Mouse (Mus musculus) CH12.LX (cell line): ENCODE data around the gene Krtap5-2. TPM values are rescaled to one million over a fixed set of nuclear protein-coding genes. Genes with fewer than 3 reads are reported as not detected.

Experiments used
- DNase-seq: peaks from one replicate; pipeline ENCODE4 v3.0.0-alpha.2; 2013; ENCODE audit errors: extremely low read depth
- H3K27ac ChIP-seq: 2 replicates; pipeline ENCODE4 v1.5.1; 2012; ENCODE audit warnings: low read depth, mild to moderate bottlenecking, control low read depth, moderate library complexity; ENCODE audit not compliant: insufficient read depth
- H3K27me3 ChIP-seq: replicated peaks from 2 replicates; pipeline ENCODE3; 2012; ENCODE audit warnings: inconsistent platforms
- H3K36me3 ChIP-seq, 2 experiments: replicated peaks in 1 of 2; 2 replicates each; pipeline versions ENCODE3 to v1.6.1; 2012; ENCODE audit warnings: inconsistent platforms in 1 of 2, low read length in 1 of 2, mild to moderate bottlenecking in 1 of 2, mixed read lengths in 1 of 2, moderate library complexity in 1 of 2; ENCODE audit not compliant: control insufficient read depth in 1 of 2, insufficient read depth in 1 of 2
- H3K4me1 ChIP-seq, 2 experiments: 2 replicates each; pipeline ENCODE4 v1.6.1; 2012; ENCODE audit warnings: inconsistent platforms in 1 of 2, moderate library complexity in 1 of 2; ENCODE audit not compliant: insufficient read depth in 2 of 2, control insufficient read depth in 1 of 2
- H3K4me2 ChIP-seq: 2 replicates; pipeline ENCODE4 v1.6.1; 2012; ENCODE audit warnings: low read depth, mild to moderate bottlenecking, control low read depth; ENCODE audit not compliant: poor library complexity, insufficient read depth, severe bottlenecking
- H3K4me3 ChIP-seq, 3 experiments: fragments of 150-350 bp in 1 of 3; sonication (generic) in 1 of 3; replicated peaks in 1 of 3; 2 replicates each; pipeline versions ENCODE3 to v1.5.1; 2011 to 2012; ENCODE audit warnings: low read depth in 2 of 3, low read length in 2 of 3, mild to moderate bottlenecking in 2 of 3, moderate library complexity in 2 of 3, control low read depth in 1 of 3, improper control_type of control experiment in 1 of 3, inconsistent platforms in 1 of 3, mixed read lengths in 1 of 3; ENCODE audit not compliant: poor library complexity in 1 of 3
- H3K79me2 ChIP-seq: replicated peaks from 2 replicates; pipeline ENCODE4 v1.6.1; 2012; ENCODE audit warnings: mild to moderate bottlenecking, moderate library complexity; ENCODE audit not compliant: control insufficient read depth, poor library complexity, insufficient read depth, severe bottlenecking; ENCODE audit errors: extremely low read depth
- H3K9ac ChIP-seq: 2 replicates; pipeline ENCODE4 v1.6.1; 2012; ENCODE audit warnings: low read depth, mild to moderate bottlenecking, control low read depth, moderate library complexity; ENCODE audit not compliant: insufficient read depth
- H3K9me3 ChIP-seq: replicated peaks from 2 replicates; pipeline ENCODE3; 2012; ENCODE audit warnings: low read length, inconsistent platforms, mixed read lengths
- BHLHE40 ChIP-seq: IDR thresholded peaks from 2 replicates; pipeline ENCODE4 v1.6.1; 2011; ENCODE audit warnings: mild to moderate bottlenecking, low read depth, low read length, improper control_type of control experiment
- CHD1 ChIP-seq: IDR thresholded peaks from 2 replicates; pipeline ENCODE4 v1.6.1; 2012; ENCODE audit warnings: low read depth, low read length, improper control_type of control experiment, inconsistent platforms
- E2F4 ChIP-seq: IDR thresholded peaks from 2 replicates; pipeline ENCODE4 v1.6.1; 2011; ENCODE audit warnings: low read depth, low read length, improper control_type of control experiment; ENCODE audit not compliant: insufficient replicate concordance
- ELF1 ChIP-seq: IDR thresholded peaks from 2 replicates; pipeline ENCODE4 v1.6.1; 2014; ENCODE audit warnings: low read depth, mild to moderate bottlenecking, inconsistent platforms, low read length, improper control_type of control experiment
- EP300 ChIP-seq: IDR thresholded peaks from 2 replicates; pipeline ENCODE4 v1.6.1; 2011; ENCODE audit warnings: low read length, improper control_type of control experiment
- ETS1 ChIP-seq: conservative IDR thresholded peaks from 2 replicates; pipeline ENCODE4 v1.6.1; 2012; ENCODE audit warnings: low read depth, mild to moderate bottlenecking, inconsistent platforms, low read length, improper control_type of control experiment, moderate library complexity
- HCFC1 ChIP-seq: IDR thresholded peaks from 2 replicates; pipeline ENCODE4 v1.6.1; 2012; ENCODE audit warnings: low read depth, mild to moderate bottlenecking, inconsistent platforms, low read length, improper control_type of control experiment
- JUN ChIP-seq: IDR thresholded peaks from 2 replicates; pipeline ENCODE4 v1.6.1; 2011; ENCODE audit warnings: low read depth, mild to moderate bottlenecking, low read length, improper control_type of control experiment, moderate library complexity; ENCODE audit not compliant: insufficient read depth
- JUND ChIP-seq: conservative IDR thresholded peaks from 2 replicates; pipeline ENCODE4 v1.6.1; 2011; ENCODE audit warnings: low read depth, low read length, improper control_type of control experiment
- KAT2A ChIP-seq: IDR thresholded peaks from 2 replicates; pipeline ENCODE4 v1.6.1; 2012; ENCODE audit warnings: low read length, improper control_type of control experiment, inconsistent platforms; ENCODE audit not compliant: insufficient replicate concordance
- MAFK ChIP-seq: IDR thresholded peaks from 2 replicates; pipeline ENCODE4 v1.6.1; 2011; ENCODE audit warnings: low read length, improper control_type of control experiment; ENCODE audit not compliant: insufficient replicate concordance
- MAZ ChIP-seq: IDR thresholded peaks from 2 replicates; pipeline ENCODE4 v1.6.1; 2012; ENCODE audit warnings: low read depth, mild to moderate bottlenecking, inconsistent platforms, low read length, improper control_type of control experiment, moderate library complexity
- MEF2A ChIP-seq: IDR thresholded peaks from 2 replicates; pipeline ENCODE4 v1.6.1; 2014; ENCODE audit warnings: low read depth, mild to moderate bottlenecking, inconsistent platforms, low read length, improper control_type of control experiment, borderline replicate concordance
- MXI1 ChIP-seq: IDR thresholded peaks from 2 replicates; pipeline ENCODE4 v1.6.1; 2011; ENCODE audit warnings: mild to moderate bottlenecking, low read depth, low read length, improper control_type of control experiment
- MYC ChIP-seq: IDR thresholded peaks from 2 replicates; pipeline ENCODE4 v1.6.1; 2011; ENCODE audit warnings: low read depth, mild to moderate bottlenecking, improper control_type of control experiment, low read length
- NRF1 ChIP-seq: IDR thresholded peaks from 2 replicates; pipeline ENCODE4 v1.6.1; 2014; ENCODE audit warnings: low read depth, mild to moderate bottlenecking, inconsistent platforms, low read length, improper control_type of control experiment, moderate library complexity
- POLR2AphosphoS2 ChIP-seq: IDR thresholded peaks from 2 replicates; pipeline ENCODE4 v1.6.1; 2011; ENCODE audit warnings: low read depth, low read length, improper control_type of control experiment
- RCOR1 ChIP-seq: conservative IDR thresholded peaks from 2 replicates; pipeline ENCODE4 v1.6.1; 2012; ENCODE audit warnings: low read depth, mild to moderate bottlenecking, inconsistent platforms, low read length, improper control_type of control experiment
- UBTF ChIP-seq: IDR thresholded peaks from 2 replicates; pipeline ENCODE4 v1.6.1; 2012; ENCODE audit warnings: low read depth, mild to moderate bottlenecking, inconsistent platforms, low read length, improper control_type of control experiment, moderate library complexity
- ZMIZ1 ChIP-seq: IDR thresholded peaks from 2 replicates; pipeline ENCODE4 v1.6.1; 2012; ENCODE audit warnings: low read depth, mild to moderate bottlenecking, inconsistent platforms, low read length, improper control_type of control experiment
- dilution Hi-C: fragments of 300-500 bp; cut with MboI; formaldehyde crosslinking; loops from 2 replicates; pipeline ENCODE4 v1.14.3; 2020; ENCODE audit warnings: low sequenced_read_pairs; ENCODE audit not compliant: extremely low pct_unique_long_range_greater_than_20kb, extremely low pct_ligation_motif_present
- in situ Hi-C: fragments of 300-500 bp; cut with MboI; formaldehyde crosslinking; loops from 3 replicates; pipeline ENCODE4 v1.14.3; 2019; ENCODE audit warnings: low sequenced_read_pairs, low pct_ligation_motif_present, low pct_unique_long_range_greater_than_20kb, mixed read lengths
- polyA plus RNA-seq: library from polyadenylated mRNA; unstranded; fragments of >175 nt; gene quantifications from 2 replicates; pipeline ENCODE4 v1.2.1, GENCODE M21; 2012; ENCODE audit warnings: low read depth; ENCODE audit not compliant: insufficient read length
- total RNA-seq, 2 experiments: library from RNA; depleted of rRNA; stranded (reverse); fragments of 300-350 nt in 1 of 2; fragments of >200 nt in 1 of 2; gene quantifications; 2 replicates each; pipeline ENCODE4 v1.2.3; 2012 to 2014

Gene Krtap5-2
- total and polyA plus RNA-seq, 3 experiments: not detected

DNA sequence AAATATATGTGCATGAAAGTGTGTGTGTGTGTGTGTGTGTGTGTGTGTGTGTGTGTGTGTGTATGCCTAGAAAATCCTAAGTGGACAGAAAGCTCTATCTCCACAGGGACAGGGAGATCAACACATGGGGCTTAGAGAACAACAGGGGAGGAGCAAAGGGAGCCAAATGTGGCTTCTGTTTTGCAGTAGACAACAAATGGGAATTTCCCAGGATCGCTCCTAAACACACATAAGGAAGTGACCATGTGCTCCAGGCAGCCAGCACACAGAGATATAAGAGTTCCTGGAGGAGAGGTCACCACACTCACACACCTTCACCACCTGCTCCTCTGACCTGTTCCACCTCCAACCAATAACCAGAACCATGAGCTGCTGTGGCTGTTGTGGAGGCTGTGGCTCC, 25.3 kb upstream of the Krtap5-2 start, which contains the start of gene Krtap5-3:
Gene Krtap5-3 (plus strand): TSS at position 301 of the 400 bp plus-strand sequence.
- no peak for DNase-seq
- Histone ChIP-seq H3K27me3 (peaks cover 50% of the 10 kb centered on the region), H3K4me1 (no peaks in the 10 kb centered on the region), H3K79me2 (no peaks in the 10 kb centered on the region), H3K4me3 (no peak within 1 kb of the TSS), H3K27ac (no peak within 1 kb of the TSS), H3K9me3 (no peaks in the 10 kb centered on the region), H3K4me2 (no peak within 1 kb of the TSS)
- dilution Hi-C loops: no loop called here
- in situ Hi-C loops: no loop called here
- TF ChIP-seq MAZ: no peak
- no peak for TF ChIP-seq E2F4
- no peak for TF ChIP-seq HCFC1
- TF ChIP-seq KAT2A: no peak
- TF ChIP-seq JUN: no peak
- TF ChIP-seq, all 38 proteins: peak for 0
- H3K36me3 ChIP-seq: no peaks in the 10 kb centered on the region
- no peak within 1 kb of the TSS for H3K9ac ChIP-seq

DNA sequence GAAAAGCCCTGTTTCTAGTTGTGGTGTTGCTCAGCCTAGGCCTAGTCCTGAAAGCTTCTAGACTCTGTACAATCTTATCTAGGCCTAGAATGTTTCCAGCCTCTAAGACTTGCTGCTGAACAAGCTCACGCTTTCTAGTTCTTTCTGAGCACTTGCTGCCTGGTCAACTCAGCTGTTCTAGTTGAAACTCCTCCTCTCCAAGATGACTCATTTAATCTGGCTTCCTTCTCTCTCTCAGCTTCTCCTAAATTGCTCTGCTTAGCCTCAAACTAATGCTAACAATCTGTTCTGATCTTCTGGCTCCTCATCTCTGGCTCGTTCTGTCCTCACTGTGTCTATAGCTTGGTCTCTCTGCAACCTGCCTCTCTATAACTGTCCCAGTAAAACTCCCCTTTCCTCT, 22.9 kb upstream of the Krtap5-2 start:
- DNase-seq: no peak
- Histone ChIP-seq H3K4me3 (no peak overlapping the region), H3K9me3 (peaks cover 8% of the 10 kb centered on the region), H3K9ac (no peak overlapping the region), H3K27me3 (peaks cover 49% of the 10 kb centered on the region), H3K4me2 (no peak overlapping the region), H3K4me1 (no peaks in the 10 kb centered on the region), H3K79me2 (no peaks in the 10 kb centered on the region), H3K36me3 (no peaks in the 10 kb centered on the region), H3K27ac (no peak overlapping the region)
- dilution Hi-C loops: no loop called here
- TF ChIP-seq RCOR1 (no peak), MXI1 (no peak), ETS1 (no peak), JUND (no peak), CHD1 (no peak), NRF1 (no peak), MAFK (no peak), ZMIZ1 (no peak), UBTF (no peak), MEF2A (no peak), MYC (no peak), EP300 (no peak), POLR2AphosphoS2 (no peak), BHLHE40 (no peak), ELF1 (no peak)
- in situ Hi-C loops: no loop called here
